Comparison of ENCODE assay signal across 10 mouse cellular contexts in genomic region chr7:141268466-141269272, GRCm38 (mm10). TPM values are rescaled to one million over a fixed set of nuclear protein-coding genes. Genes with fewer than 3 reads are reported as not detected.
DNase-seq lines count a peak whose midpoint lies in the region; ATAC-seq lines count a peak whose summit lies in the region.
"Had no signal": no experiment of that assay in that cellular context is flagged by ENCODE, and none has a peak within 500 bp of the region (broad histone marks: within the 10 kb centered on the region; RNA-seq: fewer than 3 reads in every experiment).

No protein-coding gene starts in this region.

- no peak overlapping the region for H3K4me3 ChIP-seq in heart, embryonic 12.5 days
- peak overlapping the region; percentile 24 for H3K4me3 ChIP-seq in liver, embryonic 15.5 days (replicated peaks)
- H3K4me3 ChIP-seq: embryonic facial prominence, embryonic 12.5 days had no signal

- intact Hi-C loops in left cerebral cortex, postnatal 25 days (cut with DNase I) = loop anchor here (5.0 kb wide), 1 partner anchor 94 kb away; no protein-coding TSS in a partner anchor

- peak overlapping the region; percentile 38 for H3K4me2 ChIP-seq in heart, embryonic 12.5 days
- peak overlapping the region; percentile 58 for H3K4me2 ChIP-seq in liver, embryonic 15.5 days
- H3K4me2 ChIP-seq: embryonic facial prominence, embryonic 12.5 days had no signal

- H3K36me3 ChIP-seq in heart, embryonic 12.5 days = peaks cover 8% of the 10 kb centered on the region
- peaks cover 10% of the 10 kb centered on the region for H3K36me3 ChIP-seq in liver, embryonic 15.5 days (replicated peaks)

- H3K9me3 ChIP-seq in heart, embryonic 12.5 days (replicated peaks) = no peaks in the 10 kb centered on the region
- no peaks in the 10 kb centered on the region for H3K9me3 ChIP-seq in liver, embryonic 15.5 days (replicated peaks)
- H3K9me3 ChIP-seq: embryonic facial prominence, embryonic 12.5 days had no signal

- peaks cover 8% of the 10 kb centered on the region for H3K4me1 ChIP-seq in heart, embryonic 12.5 days (replicated peaks)
- H3K4me1 ChIP-seq in liver, embryonic 15.5 days (replicated peaks) = peaks cover 26% of the 10 kb centered on the region

- no peak for ATAC-seq in heart, embryonic 12.5 days (ENCODE audit: insufficient number of reproducible peaks, low FRiP score)
- no peak for ATAC-seq in liver, embryonic 15.5 days (ENCODE audit: insufficient read depth)

- 66% methylated on average over 24 of the region's 24 CpGs for WGBS in heart, embryonic 12.5 days
- 25% methylated on average over 24 of the region's 24 CpGs for WGBS in liver, embryonic 15.5 days (ENCODE audit: insufficient replicate concordance)

- peak; percentile 31 to 50 for DNase-seq in spleen, postnatal 36 days (ENCODE audit: low spot score in 2 of 2)
- DNase-seq in spleen, postnatal 14 days (ENCODE audit: low spot score in 2 of 2) = no peak
- peak; percentile 25 for DNase-seq in skeletal muscle tissue, adult 2 months (ENCODE audit: low read depth, low spot score)
- DNase-seq in c-Kit-positive CD71-positive TER-119-positive erythroid progenitor cells, embryonic 14.5 days (ENCODE audit: low spot score) = no peak
- no peak for DNase-seq in left cerebral cortex, postnatal 25 days (ENCODE audit: low spot score in 2 of 2)
- no peak for DNase-seq in frontal cortex, adult 2 months (ENCODE audit: extremely low spot score in 1 of 2, low spot score in 1 of 2)

- H3K27ac ChIP-seq in heart, embryonic 12.5 days (ENCODE audit: poor library complexity, severe bottlenecking) = no peak overlapping the region
- H3K27ac ChIP-seq in liver, embryonic 15.5 days (replicated peaks) = peak overlapping the region; percentile 61
- H3K27ac ChIP-seq: embryonic facial prominence, embryonic 12.5 days had no signal

- peaks cover 9% of the 10 kb centered on the region; the same call in 1 of the 2 replicates for H3K27me3 ChIP-seq in heart, embryonic 12.5 days (replicated peaks)
- H3K27me3 ChIP-seq in liver, embryonic 15.5 days = peaks cover 37% of the 10 kb centered on the region
- H3K27me3 ChIP-seq: embryonic facial prominence, embryonic 12.5 days had no signal

- H3K9ac ChIP-seq in heart, embryonic 12.5 days = no peak overlapping the region
- no peak overlapping the region for H3K9ac ChIP-seq in liver, embryonic 15.5 days
- H3K9ac ChIP-seq: embryonic facial prominence, embryonic 12.5 days had no signal

RNA-seq across cellular contexts. Expression of gene Irf7, which starts 2.4 kb away (rescaled TPM):
- 1.1 and 1.7 TPM in 2 replicates for polyA plus RNA-seq in heart, embryonic 12.5 days (2016; fragmentation: Nextera tagmentation; extraction: Ambion mirVana)
- polyA plus RNA-seq in liver, embryonic 15.5 days (2015; fragmentation: Nextera tagmentation; extraction: Ambion mirVana) = 10.7 and 12.8 TPM in 2 replicates
- total RNA-seq in left cerebral cortex, postnatal 25 days (2021) = 1 to 10 TPM in 1 of 2 experiments, under 1 TPM in 1; 0.78 to 1.1 TPM
- 7.7 and 8.6 TPM in 2 replicates for polyA plus RNA-seq in frontal cortex, adult 2 months (2012; rRNA removed)

RNA-seq across cellular contexts. Expression of gene Cdhr5, which starts 7.9 kb away (rescaled TPM):
- not detected in 2 replicates for polyA plus RNA-seq in heart, embryonic 12.5 days (2016; fragmentation: Nextera tagmentation; extraction: Ambion mirVana)
- 0.46 and 0.47 TPM in 2 replicates for polyA plus RNA-seq in liver, embryonic 15.5 days (2015; fragmentation: Nextera tagmentation; extraction: Ambion mirVana)
- total RNA-seq in left cerebral cortex, postnatal 25 days (2021) = not detected
- polyA plus RNA-seq in frontal cortex, adult 2 months (2012; rRNA removed) = not detected in 2 replicates
- total RNA-seq: layer of hippocampus, adult 8-10 months had no signal
- polyA plus RNA-seq: embryonic facial prominence, embryonic 12.5 days had no signal

RNA-seq across cellular contexts. Expression of gene Sct, which starts 10.3 kb away (rescaled TPM):
- polyA plus RNA-seq in heart, embryonic 12.5 days (2016; fragmentation: Nextera tagmentation; extraction: Ambion mirVana) = 0.64 TPM in 1 of 2 replicates, not detected in the other
- polyA plus RNA-seq in liver, embryonic 15.5 days (2015; fragmentation: Nextera tagmentation; extraction: Ambion mirVana) = 0.35 and 0.47 TPM in 2 replicates
- not detected for total RNA-seq in left cerebral cortex, postnatal 25 days (2021)
- 12.4 and 29.9 TPM in 2 replicates for polyA plus RNA-seq in frontal cortex, adult 2 months (2012; rRNA removed)
- total RNA-seq: layer of hippocampus, adult 8-10 months had no signal

RNA-seq across cellular contexts. Expression of gene Drd4, which starts 23.1 kb away (rescaled TPM):
- polyA plus RNA-seq in heart, embryonic 12.5 days (2016; fragmentation: Nextera tagmentation; extraction: Ambion mirVana) = 0.06 and 0.15 TPM in 2 replicates
- not detected in 2 replicates for polyA plus RNA-seq in liver, embryonic 15.5 days (2015; fragmentation: Nextera tagmentation; extraction: Ambion mirVana)
- under 1 TPM; 0.41 to 0.66 TPM for total RNA-seq in left cerebral cortex, postnatal 25 days (2021)
- 0.44 and 0.48 TPM in 2 replicates for polyA plus RNA-seq in frontal cortex, adult 2 months (2012; rRNA removed)

RNA-seq across cellular contexts. Expression of gene Phrf1, which starts 40.1 kb away (rescaled TPM):
- polyA plus RNA-seq in heart, embryonic 12.5 days (2016; fragmentation: Nextera tagmentation; extraction: Ambion mirVana) = 56.4 and 59.3 TPM in 2 replicates
- polyA plus RNA-seq in liver, embryonic 15.5 days (2015; fragmentation: Nextera tagmentation; extraction: Ambion mirVana) = 26.7 and 32.6 TPM in 2 replicates
- total RNA-seq in left cerebral cortex, postnatal 25 days (2021) = 10 to 100 TPM; 75.5 to 76.4 TPM
- 31.0 and 35.1 TPM in 2 replicates for polyA plus RNA-seq in frontal cortex, adult 2 months (2012; rRNA removed)

Comparison
In these comparisons a context has a peak if more than half of its experiments do, and no peak if none do; other contexts are left out.
1. DNase-seq: peak in spleen, postnatal 36 days (2 of 2) and skeletal muscle tissue, adult 2 months (single experiment); none in spleen, postnatal 14 days (0 of 2), c-Kit-positive CD71-positive TER-119-positive erythroid progenitor cells, embryonic 14.5 days (single experiment), left cerebral cortex, postnatal 25 days (0 of 2) and frontal cortex, adult 2 months (0 of 2).